8 mouse cellular contexts compared by ENCODE assay signal in the genomic region with DNA sequence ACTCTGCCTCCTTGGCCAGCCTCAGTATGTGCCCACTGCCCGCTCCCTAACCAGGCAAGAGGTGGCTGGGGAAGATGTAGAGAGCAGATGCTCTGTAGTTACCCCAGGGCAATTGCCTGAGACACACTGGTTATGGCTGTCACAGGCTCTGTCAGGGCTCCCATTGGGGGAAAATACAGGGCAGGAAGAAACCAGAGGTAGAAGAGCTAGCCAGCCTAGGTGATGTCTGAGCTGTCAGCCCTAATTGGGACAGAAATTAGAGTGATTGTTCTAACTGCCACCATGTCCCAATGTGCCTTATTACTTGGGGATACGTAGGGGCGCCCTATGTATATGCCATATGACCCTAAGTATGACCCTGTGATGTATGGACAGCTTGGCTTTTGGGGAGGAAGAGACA. TPM values are rescaled to one million over a fixed set of nuclear protein-coding genes. Genes with fewer than 3 reads are reported as not detected.
DNase-seq lines count a peak whose midpoint lies in the region; ATAC-seq and TF ChIP-seq lines count a peak whose summit lies in the region.

No protein-coding gene starts in this region.

- peak overlapping the region; percentile 84; the same call in 1 of the 2 replicates for H3K4me2 ChIP-seq in heart, embryonic 12.5 days
- H3K4me2 ChIP-seq in CH12.LX (ENCODE audit: insufficient read depth, low read depth, poor library complexity, severe bottlenecking) = peak overlapping the region; percentile 75
- H3K4me2 ChIP-seq in forebrain, embryonic 16.5 days (ENCODE audit: low read length) = peak overlapping the region; percentile 62
- peak overlapping the region; percentile 96 for H3K4me2 ChIP-seq in liver, postnatal 0 days (ENCODE audit: low read depth, low read length)

- no peak for TF ChIP-seq RAD21 in CH12.LX (IDR thresholded peaks at IDR 0.05; ENCODE audit: low read depth, low read length)

- in situ Hi-C loops in CH12.LX (cut with MboI; ENCODE audit: low pct_ligation_motif_present, low pct_unique_long_range_greater_than_20kb, low sequenced_read_pairs) = no loop called here

- H3K27ac ChIP-seq in heart, embryonic 12.5 days (ENCODE audit: poor library complexity, severe bottlenecking) = no peak overlapping the region
- no peak overlapping the region for H3K27ac ChIP-seq in CH12.LX (ENCODE audit: insufficient read depth, low read depth)
- H3K27ac ChIP-seq in forebrain, embryonic 16.5 days (ENCODE audit: low read length) = no peak overlapping the region
- H3K27ac ChIP-seq in liver, postnatal 0 days (ENCODE audit: low read depth) = peak overlapping the region; percentile 88

- no peak overlapping the region for H3K4me3 ChIP-seq in heart, embryonic 12.5 days
- peak overlapping the region in 2 of 3 experiments; percentile 69 to 73 for H3K4me3 ChIP-seq in CH12.LX (replicated peaks in 1 of 3; ENCODE audit: low read depth in 2 of 3, low read length in 2 of 3, poor library complexity in 1 of 3)
- no peak overlapping the region; the same call in 1 of the 2 replicates for H3K4me3 ChIP-seq in forebrain, embryonic 16.5 days (replicated peaks; ENCODE audit: low read length)
- peak overlapping the region; percentile 79 for H3K4me3 ChIP-seq in liver, postnatal 0 days (ENCODE audit: low read depth, low read length)

- TF ChIP-seq POLR2A in CH12.LX (IDR thresholded peaks at IDR 0.05; ENCODE audit: low read depth, low read length) = no peak

- dilution Hi-C loops in CH12.LX (cut with MboI; ENCODE audit: extremely low pct_ligation_motif_present, extremely low pct_unique_long_range_greater_than_20kb, low sequenced_read_pairs) = no loop called here

- H3K4me1 ChIP-seq in heart, embryonic 12.5 days (replicated peaks) = peaks cover 12% of the 10 kb centered on the region
- peaks cover 10 to 61% of the 10 kb centered on the region in 2 experiments for H3K4me1 ChIP-seq in CH12.LX (ENCODE audit: control insufficient read depth in 1 of 2, insufficient read depth in 2 of 2)
- peaks cover 23% of the 10 kb centered on the region for H3K4me1 ChIP-seq in forebrain, embryonic 16.5 days (replicated peaks; ENCODE audit: control insufficient read depth, insufficient read depth, low read length)
- H3K4me1 ChIP-seq in liver, postnatal 0 days (ENCODE audit: insufficient read depth) = peaks cover 26% of the 10 kb centered on the region

- no peak for TF ChIP-seq EP300 in CH12.LX (IDR thresholded peaks at IDR 0.05; ENCODE audit: low read length)
- no peak for TF ChIP-seq EP300 in liver, postnatal 0 days (IDR thresholded peaks at IDR 0.05; ENCODE audit: low read depth)

- DNase-seq in heart, postnatal 4 days = no peak
- no peak for DNase-seq in CH12.LX (ENCODE audit: extremely low read depth)
- no peak for DNase-seq in liver, postnatal 0 days
- DNase-seq in right cerebral cortex, adult 18-20 months = no peak
- DNase-seq in right cerebral cortex, postnatal 10 days (ENCODE audit: low spot score in 2 of 2) = no peak
- no peak for DNase-seq in urinary bladder, adult 18-20 months (ENCODE audit: low spot score in 2 of 2)

- ATAC-seq in heart, embryonic 12.5 days (ENCODE audit: insufficient number of reproducible peaks, low FRiP score) = no peak
- no peak for ATAC-seq in forebrain, embryonic 16.5 days
- ATAC-seq in liver, postnatal 0 days = no peak

- H3K36me3 ChIP-seq in heart, embryonic 12.5 days = peaks cover 28% of the 10 kb centered on the region
- H3K36me3 ChIP-seq in CH12.LX (replicated peaks in 1 of 2; ENCODE audit: control insufficient read depth in 1 of 2, insufficient read depth in 1 of 2, low read length in 1 of 2) = peaks cover 29 to 48% of the 10 kb centered on the region in 2 experiments
- peaks cover 12% of the 10 kb centered on the region for H3K36me3 ChIP-seq in forebrain, embryonic 16.5 days (ENCODE audit: control insufficient read depth, insufficient read depth)
- peaks cover 31% of the 10 kb centered on the region for H3K36me3 ChIP-seq in liver, postnatal 0 days (replicated peaks; ENCODE audit: insufficient read depth, low read length)

- WGBS in heart, embryonic 12.5 days = 91% methylated on average over 3 of the region's 3 CpGs
- WGBS in forebrain, embryonic 16.5 days = 94% methylated on average over 3 of the region's 3 CpGs
- WGBS in liver, postnatal 0 days (ENCODE audit: insufficient replicate concordance) = 76% methylated on average over 3 of the region's 3 CpGs

- no peak overlapping the region for H3K9ac ChIP-seq in heart, embryonic 12.5 days
- peak overlapping the region; percentile 68 for H3K9ac ChIP-seq in CH12.LX (ENCODE audit: insufficient read depth, low read depth)
- H3K9ac ChIP-seq in forebrain, embryonic 16.5 days (replicated peaks; ENCODE audit: low read depth, low read length) = 0 out of 2 replicates have a peak overlapping the region, but pooled peaks have one; percentile 27
- H3K9ac ChIP-seq in liver, postnatal 0 days (replicated peaks) = peak overlapping the region; percentile 55

- H3K9me3 ChIP-seq in heart, embryonic 12.5 days (replicated peaks) = no peaks in the 10 kb centered on the region
- H3K9me3 ChIP-seq in CH12.LX (replicated peaks; ENCODE audit: low read length) = no peaks in the 10 kb centered on the region
- H3K9me3 ChIP-seq in forebrain, embryonic 16.5 days (ENCODE audit: control insufficient read depth, low read length) = no peaks in the 10 kb centered on the region
- no peaks in the 10 kb centered on the region for H3K9me3 ChIP-seq in liver, postnatal 0 days (ENCODE audit: low read length)

- no peaks in the 10 kb centered on the region for H3K27me3 ChIP-seq in heart, embryonic 12.5 days (replicated peaks)
- H3K27me3 ChIP-seq in CH12.LX (replicated peaks) = no peaks in the 10 kb centered on the region
- H3K27me3 ChIP-seq in forebrain, embryonic 16.5 days (replicated peaks; ENCODE audit: control insufficient read depth, insufficient read depth, low read length) = no peaks in the 10 kb centered on the region
- no peaks in the 10 kb centered on the region for H3K27me3 ChIP-seq in liver, postnatal 0 days (ENCODE audit: insufficient read depth, low read length)

- no peak for TF ChIP-seq CTCF in CH12.LX (conservative IDR thresholded peaks at IDR 0.05 in 1 of 2, IDR thresholded peaks at IDR 0.05 in 1 of 2; ENCODE audit: low read depth in 2 of 2, low read length in 2 of 2)
- no peak for TF ChIP-seq CTCF in liver, postnatal 0 days (IDR thresholded peaks at IDR 0.05; ENCODE audit: low read depth)

- H3K79me2 ChIP-seq in CH12.LX (replicated peaks; ENCODE audit: control insufficient read depth, extremely low read depth, insufficient read depth, poor library complexity, severe bottlenecking) = peaks cover 9% of the 10 kb centered on the region

TF ChIP-seq in CH12.LX, 34 proteins besides CTCF, POLR2A, EP300 and RAD21 (continues in another document):
- TF ChIP-seq UBTF (IDR thresholded peaks at IDR 0.05; ENCODE audit: low read depth, low read length) (no peak), ELF1 (IDR thresholded peaks at IDR 0.05; ENCODE audit: low read depth, low read length) (no peak), ETS1 (conservative IDR thresholded peaks at IDR 0.05; ENCODE audit: low read depth, low read length) (no peak), GABPA (IDR thresholded peaks at IDR 0.05; ENCODE audit: insufficient replicate concordance, low read depth, low read length) (no peak), TBP (conservative IDR thresholded peaks at IDR 0.05; ENCODE audit: low read depth, low read length) (no peak)

RNA-seq across cellular contexts. Expression of gene Arrb2, which starts 1.5 kb away (rescaled TPM):
- 13.5 TPM in 2 replicates for polyA plus RNA-seq in heart, embryonic 12.5 days (2016; fragmentation: Nextera tagmentation; extraction: Ambion mirVana)
- 10 to 100 TPM; 12.0 to 12.7 TPM for total RNA-seq in heart, postnatal 4 days (2021)
- 45.9 and 60.2 TPM in 2 replicates for total RNA-seq in CH12.LX (2012; rRNA removed)
- 42.1 and 46.0 TPM in 2 replicates for total RNA-seq in CH12.LX (2014; rRNA removed)
- polyA plus RNA-seq in CH12.LX (2012; ENCODE audit: insufficient read length, low read depth) = 89.7 and 101 TPM in 2 replicates
- 36.0 and 51.2 TPM in 2 replicates for polyA plus RNA-seq in forebrain, embryonic 16.5 days (2015; fragmentation: Nextera tagmentation; extraction: Ambion mirVana)
- 20.0 and 21.8 TPM in 2 replicates for polyA plus RNA-seq in liver, postnatal 0 days (2015; fragmentation: Nextera tagmentation; extraction: Ambion mirVana)

RNA-seq across cellular contexts. Expression of gene Med11, which starts 17.8 kb away (rescaled TPM):
- 22.6 and 24.0 TPM in 2 replicates for polyA plus RNA-seq in heart, embryonic 12.5 days (2016; fragmentation: Nextera tagmentation; extraction: Ambion mirVana)
- total RNA-seq in heart, postnatal 4 days (2021) = 10 to 100 TPM; 12.3 to 13.2 TPM
- 52.2 and 59.7 TPM in 2 replicates for total RNA-seq in CH12.LX (2012; rRNA removed)
- 70.3 and 79.9 TPM in 2 replicates for total RNA-seq in CH12.LX (2014; rRNA removed)
- 74.3 and 91.6 TPM in 2 replicates for polyA plus RNA-seq in CH12.LX (2012; ENCODE audit: insufficient read length, low read depth)
- 39.8 and 46.0 TPM in 2 replicates for polyA plus RNA-seq in forebrain, embryonic 16.5 days (2015; fragmentation: Nextera tagmentation; extraction: Ambion mirVana)
- 14.3 and 15.1 TPM in 2 replicates for polyA plus RNA-seq in liver, postnatal 0 days (2015; fragmentation: Nextera tagmentation; extraction: Ambion mirVana)

RNA-seq across cellular contexts. Expression of gene Pelp1, which starts 24.1 kb away (rescaled TPM):
- 28.4 and 29.3 TPM in 2 replicates for polyA plus RNA-seq in heart, embryonic 12.5 days (2016; fragmentation: Nextera tagmentation; extraction: Ambion mirVana)
- total RNA-seq in heart, postnatal 4 days (2021) = 10 to 100 TPM; 25.6 to 27.9 TPM
- total RNA-seq in CH12.LX (2012; rRNA removed) (33.0 and 37.5 TPM in 2 replicates), CH12.LX (2014; rRNA removed) (12.9 and 13.2 TPM in 2 replicates)
- polyA plus RNA-seq in CH12.LX (2012; ENCODE audit: insufficient read length, low read depth) = 101 and 113 TPM in 2 replicates
- polyA plus RNA-seq in forebrain, embryonic 16.5 days (2015; fragmentation: Nextera tagmentation; extraction: Ambion mirVana) = 35.6 and 38.5 TPM in 2 replicates
- polyA plus RNA-seq in liver, postnatal 0 days (2015; fragmentation: Nextera tagmentation; extraction: Ambion mirVana) = 6.1 and 6.4 TPM in 2 replicates

RNA-seq across cellular contexts. Expression of gene Zmynd15, which starts 25.3 kb away (rescaled TPM):
- polyA plus RNA-seq in heart, embryonic 12.5 days (2016; fragmentation: Nextera tagmentation; extraction: Ambion mirVana) = 1.9 and 2.9 TPM in 2 replicates
- 1 to 10 TPM in 1 of 2 experiments, under 1 TPM in 1; 0.92 to 2.0 TPM for total RNA-seq in heart, postnatal 4 days (2021)
- total RNA-seq in CH12.LX (2012; rRNA removed) (0.08 TPM in 1 of 2 replicates, not detected in the other), CH12.LX (2014; rRNA removed) (0.05 TPM in 1 of 2 replicates, not detected in the other)
- polyA plus RNA-seq in CH12.LX (2012; ENCODE audit: insufficient read length, low read depth) = 0.20 and 0.74 TPM in 2 replicates
- 0.46 and 0.90 TPM in 2 replicates for polyA plus RNA-seq in forebrain, embryonic 16.5 days (2015; fragmentation: Nextera tagmentation; extraction: Ambion mirVana)
- polyA plus RNA-seq in liver, postnatal 0 days (2015; fragmentation: Nextera tagmentation; extraction: Ambion mirVana) = 0.59 and 0.70 TPM in 2 replicates

RNA-seq across cellular contexts. Expression of gene Cxcl16, which starts 25.8 kb away (rescaled TPM):
- 6.1 and 8.6 TPM in 2 replicates for polyA plus RNA-seq in heart, embryonic 12.5 days (2016; fragmentation: Nextera tagmentation; extraction: Ambion mirVana)
- total RNA-seq in heart, postnatal 4 days (2021) = 1 to 10 TPM; 6.2 to 6.5 TPM
- total RNA-seq in CH12.LX (2012; rRNA removed) (0.04 and 0.08 TPM in 2 replicates), CH12.LX (2014; rRNA removed) (not detected in 2 replicates)
- 0.56 and 0.59 TPM in 2 replicates for polyA plus RNA-seq in CH12.LX (2012; ENCODE audit: insufficient read length, low read depth)
- 1.7 and 2.0 TPM in 2 replicates for polyA plus RNA-seq in forebrain, embryonic 16.5 days (2015; fragmentation: Nextera tagmentation; extraction: Ambion mirVana)
- 9.2 and 9.4 TPM in 2 replicates for polyA plus RNA-seq in liver, postnatal 0 days (2015; fragmentation: Nextera tagmentation; extraction: Ambion mirVana)

Comparison
In these comparisons a context has a peak if more than half of its experiments do, and no peak if none do; other contexts are left out.
1. H3K4me3 ChIP-seq: peak in CH12.LX (2 of 3) and liver, postnatal 0 days (single experiment); none in heart, embryonic 12.5 days (single experiment) and forebrain, embryonic 16.5 days (single experiment).
2. Peak in every context shown above with its lines, with median percentiles within 50 percentile points of each other: H3K4me2 ChIP-seq.